Mouse (Mus musculus) intestine, postnatal 0 days (tissue): ENCODE data around the gene Nyx. TPM values are rescaled to one million over a fixed set of nuclear protein-coding genes. Genes with fewer than 3 reads are reported as not detected.
"Not testable (repeated sequence)": the region's sequence is repeated elsewhere in the genome, so short reads cannot be mapped to it uniquely, and the experiment has no call there.

Experiments
- ATAC-seq: fragments of 200-750 bp; cut with Nextera tagmentation; 2 replicates; pipeline ENCODE4 v1.8.0; 2017; ENCODE audit warnings: mild to moderate bottlenecking, moderate TSS enrichment, moderate library complexity
- H3K27ac ChIP-seq: fragments of 300-500 bp; sonication (generic); 2 replicates; pipeline ENCODE4 v1.5.1; 2014; ENCODE audit warnings: mild to moderate bottlenecking, low read depth, low read length, moderate library complexity
- H3K27me3 ChIP-seq: fragments of 300-500 bp; sonication (generic); replicated peaks from 2 replicates; pipeline ENCODE4 v1.6.1; 2014; ENCODE audit warnings: low read length, mixed read lengths; ENCODE audit not compliant: control insufficient read depth, insufficient read depth
- H3K36me3 ChIP-seq: fragments of 300-500 bp; sonication (generic); 2 replicates; pipeline ENCODE4 v1.6.1; 2014; ENCODE audit warnings: mild to moderate bottlenecking, moderate library complexity; ENCODE audit not compliant: control insufficient read depth, insufficient read depth
- H3K4me1 ChIP-seq: fragments of 300-500 bp; sonication (generic); replicated peaks from 2 replicates; pipeline ENCODE4 v1.6.1; 2014; ENCODE audit warnings: antibody characterized with exemption, low read length, mixed read lengths; ENCODE audit not compliant: control insufficient read depth, insufficient read depth
- H3K4me2 ChIP-seq: fragments of 300-500 bp; sonication (generic); replicated peaks from 2 replicates; pipeline ENCODE4 v1.6.1; 2014; ENCODE audit warnings: low read depth, mild to moderate bottlenecking, moderate library complexity
- H3K4me3 ChIP-seq: fragments of 300-500 bp; sonication (generic); 2 replicates; pipeline ENCODE4 v1.5.1; 2014; ENCODE audit warnings: low read depth, low read length
- H3K9ac ChIP-seq: fragments of 300-500 bp; sonication (generic); 2 replicates; pipeline ENCODE4 v1.6.1; 2014; ENCODE audit warnings: mild to moderate bottlenecking, low read depth, low read length
- H3K9me3 ChIP-seq: fragments of 300-500 bp; sonication (generic); 2 replicates; pipeline ENCODE4 v1.6.1; 2016; ENCODE audit warnings: mixed run types; ENCODE audit not compliant: control insufficient read depth
- CTCF ChIP-seq: sonication (generic); IDR thresholded peaks from 2 replicates; pipeline ENCODE4 v1.5.1; 2016; ENCODE audit warnings: low read depth, mild to moderate bottlenecking, control low read depth, antibody characterized with exemption, moderate library complexity
- WGBS: fragments of 180-500 bp; shearing (Covaris S2); extraction: QIAGEN DNeasy Blood & Tissue Kit; methylation state at CpG from one replicate; pipeline ENCODE4 v1.1.7; 2014; 5-methylcytosine and 5-hydroxymethylcytosine counted together
- polyA plus RNA-seq: library from polyadenylated mRNA; unstranded; fragments of >200 nt; fragmentation: Nextera tagmentation; extraction: Ambion mirVana; gene quantifications from 2 replicates; pipeline ENCODE4 v1.2.1, GENCODE M21; 2015

The Nyx gene
- polyA plus RNA-seq = 0.09 and 0.12 TPM in 2 replicates

- no peaks in the 10 kb centered on the region for H3K9me3 ChIP-seq
- H3K9ac ChIP-seq = no peak within 1 kb of the TSS
- no peak within 1 kb of the TSS for H3K27ac ChIP-seq
- ATAC-seq = no peak
- no peaks in the 10 kb centered on the region for H3K4me1 ChIP-seq
- H3K36me3 ChIP-seq = no peaks in the 10 kb centered on the region
- TF ChIP-seq CTCF = no peak
- no peak within 1 kb of the TSS for H3K4me2 ChIP-seq
- 85% methylated on average over 3 of the region's 3 CpGs for WGBS
- no peaks in the 10 kb centered on the region for H3K27me3 ChIP-seq
- no peak within 1 kb of the TSS for H3K4me3 ChIP-seq
Observed at GRCm38 (mm10) chrX:13465810-13466209, at the start of gene Nyx. Gene Nyx (plus strand): TSS chrX:13466110.

GRCm38 (mm10) chrX:13422047-13422446 lies 43.9 kb upstream of the Nyx start:
- no peak for ATAC-seq
- Histone ChIP-seq H3K4me3 (no peak overlapping the region), H3K9me3 (no peaks in the 10 kb centered on the region), H3K4me1 (no peaks in the 10 kb centered on the region), H3K9ac (no peak overlapping the region), H3K27ac (no peak overlapping the region), H3K4me2 (no peak overlapping the region), H3K27me3 (no peaks in the 10 kb centered on the region), H3K36me3 (no peaks in the 10 kb centered on the region)
- TF ChIP-seq CTCF = no peak
- WGBS = 55% methylated on average over 4 of the region's 4 CpGs

GRCm38 (mm10) chrX:13431421-13431820 lies 34.5 kb upstream of the Nyx start:
- Histone ChIP-seq H3K27ac (no peak overlapping the region), H3K27me3 (no peaks in the 10 kb centered on the region), H3K9ac (no peak overlapping the region), H3K36me3 (no peaks in the 10 kb centered on the region), H3K4me3 (no peak overlapping the region), H3K4me1 (no peaks in the 10 kb centered on the region), H3K9me3 (no peaks in the 10 kb centered on the region), H3K4me2 (no peak overlapping the region)
- no peak for TF ChIP-seq CTCF
- no peak for ATAC-seq
- WGBS = 54% methylated on average over 6 of the region's 6 CpGs

GRCm38 (mm10) chrX:13436042-13436441 lies 29.9 kb upstream of the Nyx start:
- not testable (repeated sequence) for H3K4me2 ChIP-seq, H3K27me3 ChIP-seq, H3K4me3 ChIP-seq, H3K36me3 ChIP-seq, H3K4me1 ChIP-seq, H3K27ac ChIP-seq, H3K9ac ChIP-seq, ATAC-seq, H3K9me3 ChIP-seq
- 81% methylated on average over 2 of the region's 2 CpGs for WGBS

- H3K27me3 ChIP-seq, H3K4me1 ChIP-seq, H3K36me3 ChIP-seq, H3K27ac ChIP-seq, H3K4me2 ChIP-seq, H3K9ac ChIP-seq, H3K9me3 ChIP-seq, ATAC-seq, H3K4me3 ChIP-seq: not testable (repeated sequence)
- 84% methylated on average over 9 of the region's 9 CpGs for WGBS
Observed at GRCm38 (mm10) chrX:13456544-13456943, 9.4 kb upstream of the Nyx start.

GRCm38 (mm10) chrX:13458766-13459165 lies 7.1 kb upstream of the Nyx start:
- no peaks in the 10 kb centered on the region for H3K9me3 ChIP-seq
- no peak overlapping the region for H3K27ac ChIP-seq
- no peaks in the 10 kb centered on the region for H3K36me3 ChIP-seq
- H3K9ac ChIP-seq = no peak overlapping the region
- no peaks in the 10 kb centered on the region for H3K4me1 ChIP-seq
- no peak for ATAC-seq
- no peak for TF ChIP-seq CTCF
- H3K27me3 ChIP-seq = no peaks in the 10 kb centered on the region
- no peak overlapping the region for H3K4me2 ChIP-seq
- WGBS = 75% methylated on average over 1 of the region's 1 CpGs
- no peak overlapping the region for H3K4me3 ChIP-seq
